Mouse (Mus musculus): ENCODE data around the gene Fam98c.
"Not testable (repeated sequence)": the region's sequence is repeated elsewhere in the genome, so short reads cannot be mapped to it uniquely, and the experiment has no call there.

Fam98c gene

DNA sequence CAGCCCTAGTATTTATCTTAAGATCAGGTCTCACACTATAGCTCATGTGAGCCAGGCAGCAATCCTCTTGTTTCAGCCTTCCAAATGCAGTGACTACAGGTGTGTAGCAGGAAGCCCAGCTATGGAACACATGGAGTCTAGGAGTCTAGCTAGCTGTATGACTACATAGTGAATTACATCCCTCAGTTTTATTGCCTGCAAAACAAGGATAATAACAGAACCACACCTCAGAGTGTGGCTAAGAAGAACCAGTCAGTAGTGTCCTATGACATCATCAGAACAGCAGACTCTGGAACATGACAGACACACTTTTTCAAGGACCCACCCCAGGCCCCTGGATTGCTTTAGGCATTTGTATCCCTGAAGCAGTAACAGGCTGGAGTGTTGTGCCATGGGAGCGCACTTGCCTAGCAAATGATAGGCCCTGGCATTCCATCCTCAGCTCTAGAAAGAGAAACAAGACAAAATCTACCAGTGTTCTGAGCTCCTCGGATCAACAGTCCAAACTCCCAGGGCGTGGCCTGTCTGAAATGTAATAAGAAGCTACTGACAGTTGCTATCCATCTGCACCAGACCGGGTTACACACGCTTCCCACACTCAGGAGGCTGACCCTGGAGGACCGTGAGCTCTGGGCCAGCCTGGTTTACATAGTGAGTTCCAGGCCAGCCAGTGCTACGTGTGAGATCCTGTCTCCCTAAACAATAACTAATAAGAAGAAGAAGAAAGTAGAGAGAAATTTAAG is 9.2 kb downstream of the Fam98c start:
- Histone ChIP-seq H3K9me3 (ENCODE audit: low read length) (no peaks in the 10 kb centered on the region), H3K4me3 (replicated peaks; ENCODE audit: low read length) (no peak overlapping the region), H3K4me1 (replicated peaks; ENCODE audit: low read depth, low read length) (peaks cover 13% of the 10 kb centered on the region), H3K36me3 (ENCODE audit: insufficient read depth, low read length) (peaks cover 56% of the 10 kb centered on the region), H3K27me3 (ENCODE audit: insufficient read depth, low read length) (no peaks in the 10 kb centered on the region)
- TF ChIP-seq NANOG (IDR thresholded peaks at IDR 0.05; ENCODE audit: borderline replicate concordance, low read length): no peak
- no peak for TF ChIP-seq POU5F1 (IDR thresholded peaks at IDR 0.05; ENCODE audit: borderline replicate concordance, low read length)
- no peak for TF ChIP-seq CTCF (conservative IDR thresholded peaks at IDR 0.05; ENCODE audit: low read length)

DNA sequence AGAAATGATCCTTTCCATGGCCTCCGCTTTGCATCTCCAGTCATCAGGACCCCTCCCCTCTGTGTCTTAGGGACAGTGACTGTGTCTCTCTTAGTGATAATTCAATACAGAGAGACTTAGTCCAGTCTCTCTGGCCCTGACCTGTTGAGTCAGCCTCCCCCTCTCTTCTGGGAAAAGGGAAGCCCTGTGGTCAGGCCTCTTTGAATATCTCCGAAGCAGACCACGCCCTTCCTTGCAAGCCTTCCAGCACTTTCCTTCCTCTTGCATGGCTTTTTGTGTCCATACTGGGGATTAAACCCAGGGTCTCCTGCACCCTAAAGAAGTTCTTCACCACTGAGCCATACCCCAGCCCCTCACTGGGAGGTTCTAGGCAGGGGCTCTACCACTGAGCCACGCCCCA is 12.0 kb downstream of the Fam98c start:
- Histone ChIP-seq H3K4me3 (replicated peaks; ENCODE audit: low read length) (no peak overlapping the region), H3K9me3 (ENCODE audit: low read length) (no peaks in the 10 kb centered on the region), H3K4me1 (replicated peaks; ENCODE audit: low read depth, low read length) (peaks cover 24% of the 10 kb centered on the region), H3K27me3 (ENCODE audit: insufficient read depth, low read length) (no peaks in the 10 kb centered on the region), H3K36me3 (ENCODE audit: insufficient read depth, low read length) (peaks cover 45% of the 10 kb centered on the region)
- TF ChIP-seq POU5F1 (IDR thresholded peaks at IDR 0.05; ENCODE audit: borderline replicate concordance, low read length) (no peak), CTCF (conservative IDR thresholded peaks at IDR 0.05; ENCODE audit: low read length) (no peak), NANOG (IDR thresholded peaks at IDR 0.05; ENCODE audit: borderline replicate concordance, low read length) (no peak)

DNA sequence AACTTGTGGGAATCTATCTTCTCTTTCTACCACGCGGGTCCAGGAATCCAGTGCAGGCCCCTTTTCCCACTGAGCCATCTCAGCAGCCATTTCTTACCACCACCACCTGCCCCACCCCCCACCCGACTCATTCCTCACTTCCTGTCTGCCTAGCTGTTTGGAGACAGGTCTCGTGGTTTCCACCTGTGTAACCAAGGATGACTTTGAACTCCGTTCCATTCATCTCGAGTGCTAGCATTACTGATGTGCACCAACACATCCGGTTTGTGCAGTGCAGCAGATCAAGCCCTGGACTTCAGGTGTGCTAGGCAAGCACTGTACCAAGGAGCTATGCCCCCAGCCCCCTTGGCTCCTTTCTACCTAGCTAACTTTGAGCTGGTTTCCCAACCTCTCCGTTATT is 14.6 kb downstream of the Fam98c start:
- TF ChIP-seq NANOG (IDR thresholded peaks at IDR 0.05; ENCODE audit: borderline replicate concordance, low read length) (no peak), POU5F1 (IDR thresholded peaks at IDR 0.05; ENCODE audit: borderline replicate concordance, low read length) (no peak), CTCF (conservative IDR thresholded peaks at IDR 0.05; ENCODE audit: low read length) (no peak)
- Histone ChIP-seq H3K27me3 (ENCODE audit: insufficient read depth, low read length) (no peaks in the 10 kb centered on the region), H3K36me3 (ENCODE audit: insufficient read depth, low read length) (peaks cover 28% of the 10 kb centered on the region), H3K9me3 (ENCODE audit: low read length) (no peaks in the 10 kb centered on the region), H3K4me1 (replicated peaks; ENCODE audit: low read depth, low read length) (peaks cover 44% of the 10 kb centered on the region), H3K4me3 (replicated peaks; ENCODE audit: low read length) (no peak overlapping the region)

DNA sequence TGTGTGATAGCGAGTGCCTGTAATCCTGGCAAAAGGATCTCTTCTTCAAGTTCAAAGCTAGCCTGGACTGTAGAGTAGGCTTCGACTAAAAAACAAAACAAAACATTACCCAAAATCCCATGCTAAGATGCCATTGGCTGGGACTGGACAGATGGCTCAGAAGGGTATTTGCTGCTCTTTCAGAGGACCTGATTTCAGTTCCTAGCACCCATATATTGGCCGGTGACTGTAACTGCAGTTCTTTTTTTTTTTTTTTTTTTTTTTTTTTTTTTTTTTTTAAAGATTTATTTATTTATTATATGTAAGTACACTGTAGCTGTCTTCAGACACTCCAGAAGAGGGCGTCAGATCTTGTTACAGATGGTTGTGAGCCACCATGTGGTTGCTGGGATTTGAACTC is 16.8 kb downstream of the Fam98c start:
- H3K4me3 ChIP-seq (replicated peaks; ENCODE audit: low read length); H3K9me3 ChIP-seq (ENCODE audit: low read length); H3K27me3 ChIP-seq (ENCODE audit: insufficient read depth, low read length): not testable (repeated sequence)

DNA sequence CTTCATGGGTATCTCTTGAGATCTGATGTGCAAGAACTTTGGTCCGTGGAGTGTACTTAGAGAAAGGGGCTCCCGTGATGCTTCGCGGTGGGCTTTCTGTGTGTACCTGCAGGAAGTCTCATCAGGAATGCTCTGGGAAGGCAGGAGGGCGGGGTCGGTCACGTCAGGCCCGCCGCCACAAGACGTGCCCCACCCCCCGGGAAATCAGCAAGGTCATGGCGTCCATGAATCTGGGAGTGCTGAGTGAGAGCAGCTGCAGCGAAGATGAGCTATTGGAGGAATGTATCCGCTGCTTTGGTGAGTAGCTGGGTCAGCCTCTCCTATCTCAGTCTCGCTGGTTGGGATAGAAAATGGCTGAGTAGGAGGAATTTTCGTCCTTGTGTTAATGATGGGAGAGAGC is 18.6 kb downstream of the Fam98c start:
- Histone ChIP-seq H3K36me3 (ENCODE audit: insufficient read depth, low read length) (peaks cover 9% of the 10 kb centered on the region), H3K4me1 (replicated peaks; ENCODE audit: low read depth, low read length) (peaks cover 54% of the 10 kb centered on the region), H3K27me3 (ENCODE audit: insufficient read depth, low read length) (peaks cover 4% of the 10 kb centered on the region), H3K4me3 (replicated peaks; ENCODE audit: low read length) (peak overlapping the region; percentile 73), H3K9me3 (ENCODE audit: low read length) (no peaks in the 10 kb centered on the region)
- TF ChIP-seq CTCF (conservative IDR thresholded peaks at IDR 0.05; ENCODE audit: low read length) (no peak), POU5F1 (IDR thresholded peaks at IDR 0.05; ENCODE audit: borderline replicate concordance, low read length) (no peak), NANOG (IDR thresholded peaks at IDR 0.05; ENCODE audit: borderline replicate concordance, low read length) (no peak)

More for the DNA sequence above, 16.8 kb downstream of the Fam98c start:
- Histone ChIP-seq H3K36me3 (ENCODE audit: insufficient read depth, low read length) (peaks cover 14% of the 10 kb centered on the region), H3K4me1 (replicated peaks; ENCODE audit: low read depth, low read length) (peaks cover 57% of the 10 kb centered on the region)

DNA sequence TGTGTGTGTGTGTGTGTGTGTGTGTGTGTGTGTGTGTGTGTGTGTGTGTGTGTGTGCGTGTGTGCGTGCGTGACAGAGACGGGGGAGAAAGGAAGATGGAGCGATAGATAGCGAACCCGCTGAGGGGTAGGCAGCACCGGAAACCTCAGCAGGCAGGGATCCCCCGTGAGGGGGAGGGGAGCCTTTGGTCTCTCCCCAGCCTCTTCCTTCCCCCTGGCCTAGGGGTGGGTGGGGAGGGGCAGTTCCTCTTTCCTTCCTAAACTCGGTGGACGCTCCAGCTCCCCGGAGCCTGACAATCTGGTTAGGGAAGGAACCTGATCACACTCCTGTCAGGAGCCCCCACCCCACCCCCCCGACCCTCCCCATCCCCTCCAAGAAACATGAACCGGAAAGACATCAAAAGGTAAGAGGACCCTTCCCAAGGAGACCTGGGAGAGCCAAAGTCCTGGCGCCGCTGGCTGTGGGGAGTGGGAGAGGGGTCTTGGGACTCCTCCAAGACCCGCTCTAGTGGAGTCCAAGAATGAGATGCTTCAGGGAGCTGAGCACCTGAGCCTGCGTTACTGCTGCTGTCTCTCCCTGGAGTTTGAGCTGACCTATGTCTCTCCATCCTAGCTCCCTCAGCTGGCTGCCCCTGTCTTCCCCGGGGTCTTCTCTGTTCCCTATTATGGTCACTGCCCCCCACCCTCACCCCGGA is 21.2 kb downstream of the Fam98c start, which contains the start of gene Rasgrp4:
Rasgrp4 (plus strand) TSS at position 159 of the 694 bp plus-strand sequence.
- Histone ChIP-seq H3K36me3 (ENCODE audit: insufficient read depth, low read length) (no peaks in the 10 kb centered on the region), H3K27me3 (ENCODE audit: insufficient read depth, low read length) (peaks cover 4% of the 10 kb centered on the region), H3K4me3 (replicated peaks; ENCODE audit: low read length) (peak within 1 kb of the TSS; percentile 60), H3K9me3 (ENCODE audit: low read length) (no peaks in the 10 kb centered on the region), H3K4me1 (replicated peaks; ENCODE audit: low read depth, low read length) (peaks cover 53% of the 10 kb centered on the region)
- TF ChIP-seq NANOG (IDR thresholded peaks at IDR 0.05; ENCODE audit: borderline replicate concordance, low read length) (no peak), CTCF (conservative IDR thresholded peaks at IDR 0.05; ENCODE audit: low read length) (no peak), POU5F1 (IDR thresholded peaks at IDR 0.05; ENCODE audit: borderline replicate concordance, low read length) (no peak)

DNA sequence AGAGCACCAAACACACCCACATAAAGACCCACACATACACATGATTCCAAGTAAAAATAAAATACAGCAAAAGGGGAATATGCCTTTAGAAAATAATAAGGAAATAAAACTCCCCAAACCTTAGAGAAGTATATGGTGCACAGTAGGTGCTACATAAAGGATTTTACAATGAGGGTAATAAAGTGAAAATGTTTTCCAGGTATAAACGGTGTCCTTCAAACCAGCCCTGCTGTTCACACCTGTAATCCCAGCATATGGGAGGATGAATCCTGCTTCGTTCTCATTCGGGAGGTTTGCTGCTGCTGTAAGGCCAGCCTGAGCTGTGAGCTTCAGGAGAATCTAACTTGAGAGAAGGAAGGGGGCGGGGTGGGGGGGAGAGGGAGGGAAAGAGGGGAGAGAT is 21.8 kb downstream of the Fam98c start:
- H3K4me3 ChIP-seq (replicated peaks; ENCODE audit: low read length): no peak overlapping the region
- H3K27me3 ChIP-seq (ENCODE audit: insufficient read depth, low read length): peaks cover 4% of the 10 kb centered on the region
- no peaks in the 10 kb centered on the region for H3K9me3 ChIP-seq (ENCODE audit: low read length)
- H3K4me1 ChIP-seq (replicated peaks; ENCODE audit: low read depth, low read length): peaks cover 51% of the 10 kb centered on the region
- no peaks in the 10 kb centered on the region for H3K36me3 ChIP-seq (ENCODE audit: insufficient read depth, low read length)
- TF ChIP-seq NANOG (IDR thresholded peaks at IDR 0.05; ENCODE audit: borderline replicate concordance, low read length): no peak
- no peak for TF ChIP-seq CTCF (conservative IDR thresholded peaks at IDR 0.05; ENCODE audit: low read length)
- TF ChIP-seq POU5F1 (IDR thresholded peaks at IDR 0.05; ENCODE audit: borderline replicate concordance, low read length): no peak

DNA sequence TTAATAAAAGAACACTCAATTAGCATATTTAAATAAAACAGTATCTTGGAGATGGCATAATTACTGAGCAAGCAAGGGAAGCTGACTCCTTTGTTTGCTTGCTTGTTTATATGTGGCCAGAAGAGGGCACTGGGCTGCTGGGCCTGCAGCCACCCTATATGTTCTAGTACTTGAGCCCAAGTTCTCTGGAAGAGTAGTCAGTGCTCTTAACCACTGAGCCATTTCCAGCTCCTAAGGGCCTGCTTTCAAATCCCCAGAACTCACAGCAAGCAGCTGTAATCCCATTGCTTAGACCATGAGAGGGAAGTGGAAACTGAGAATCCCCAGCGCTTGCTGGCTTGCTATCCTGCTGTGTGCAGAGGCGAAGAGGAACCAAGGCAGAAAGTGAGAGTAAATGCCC is 27.3 kb downstream of the Fam98c start:
- Histone ChIP-seq H3K27me3 (ENCODE audit: insufficient read depth, low read length) (peaks cover 8% of the 10 kb centered on the region; the same call in 1 of the 2 replicates), H3K4me1 (replicated peaks; ENCODE audit: low read depth, low read length) (peaks cover 41% of the 10 kb centered on the region), H3K9me3 (ENCODE audit: low read length) (no peaks in the 10 kb centered on the region), H3K4me3 (replicated peaks; ENCODE audit: low read length) (no peak overlapping the region), H3K36me3 (ENCODE audit: insufficient read depth, low read length) (no peaks in the 10 kb centered on the region)
- TF ChIP-seq CTCF (conservative IDR thresholded peaks at IDR 0.05; ENCODE audit: low read length) (peak; percentile 37), NANOG (IDR thresholded peaks at IDR 0.05; ENCODE audit: borderline replicate concordance, low read length) (no peak), POU5F1 (IDR thresholded peaks at IDR 0.05; ENCODE audit: borderline replicate concordance, low read length) (no peak)
